Mouse (Mus musculus): ENCODE data around the gene Slc16a13.

DNA sequence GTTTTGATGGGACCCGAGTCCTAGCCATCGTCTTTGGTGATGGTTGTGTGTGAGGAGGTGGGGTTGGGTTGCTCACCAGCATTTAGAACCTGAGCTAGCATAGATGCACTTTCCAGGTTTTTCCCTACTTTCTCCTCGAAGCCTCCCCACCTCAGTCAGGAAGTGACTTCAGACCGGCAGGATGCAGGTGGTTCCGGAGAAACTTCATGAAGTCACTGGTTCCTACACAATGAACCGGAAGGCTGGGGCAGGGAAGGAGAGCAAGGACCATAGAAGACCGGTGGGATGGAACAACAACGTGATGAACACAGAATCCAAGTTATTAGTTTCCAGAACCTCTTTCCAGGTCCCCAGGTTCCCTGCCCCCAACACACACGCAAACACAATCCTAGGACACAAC, 2.9 kb upstream of the Slc16a13 start:
- TF ChIP-seq POLR2A (IDR thresholded peaks at IDR 0.05; ENCODE audit: borderline replicate concordance, low read depth, low read length) (no peak), CTCF (IDR thresholded peaks at IDR 0.05; ENCODE audit: low read depth, low read length) (no peak)
